Mouse (Mus musculus) forebrain, embryonic 13.5 days (tissue): ENCODE data around the gene Sf3b2. TPM values are rescaled to one million over a fixed set of nuclear protein-coding genes. Genes with fewer than 3 reads are reported as not detected.

Experiments used
- polyA plus RNA-seq: library from polyadenylated mRNA; unstranded; fragments of >200 nt; fragmentation: Nextera tagmentation; extraction: Ambion mirVana; gene quantifications from 2 replicates; pipeline ENCODE4 v1.2.1, GENCODE M21; 2015

Gene Sf3b2
- polyA plus RNA-seq, 1 experiment from 2014 or later, result 428 TPM

Other genes starting within 250 kb of the Sf3b2 start
- 0.62 and 0.78 TPM in 2 replicates for gene Rin1, start 245.0 kb downstream of the Sf3b2 start, polyA plus RNA-seq
- gene Cd248, start 227.4 kb downstream of the Sf3b2 start, polyA plus RNA-seq, result 7.0 and 7.3 TPM in 2 replicates
- 2.3 and 2.8 TPM in 2 replicates for gene Tmem151a, start 209.9 kb downstream of the Sf3b2 start, polyA plus RNA-seq
- gene Yif1a, start 206.9 kb downstream of the Sf3b2 start, polyA plus RNA-seq, result 62.4 and 71.4 TPM in 2 replicates
- 208 and 212 TPM in 2 replicates for gene Cnih2, start 196.9 kb downstream of the Sf3b2 start, polyA plus RNA-seq
- gene Rab1b, start 188.4 kb downstream of the Sf3b2 start, polyA plus RNA-seq, result 235 and 252 TPM in 2 replicates
- gene Klc2, start 176.9 kb downstream of the Sf3b2 start, polyA plus RNA-seq, result 41.1 and 43.6 TPM in 2 replicates
- gene Pacs1, start 22.3 kb downstream of the Sf3b2 start, polyA plus RNA-seq, result 20.2 and 21.4 TPM in 2 replicates
- 21.3 and 22.6 TPM in 2 replicates for gene Gal3st3, start 2.9 kb upstream of the Sf3b2 start, polyA plus RNA-seq
- not detected in 2 replicates for gene Catsper1, start 40.3 kb upstream of the Sf3b2 start, polyA plus RNA-seq
- 1.5 and 1.9 TPM in 2 replicates for gene Cst6, start 54.1 kb upstream of the Sf3b2 start, polyA plus RNA-seq
- gene Eif1ad, start 71.3 kb upstream of the Sf3b2 start, polyA plus RNA-seq, result 64.3 and 69.5 TPM in 2 replicates
- 479 and 496 TPM in 2 replicates for gene Banf1, start 71.7 kb upstream of the Sf3b2 start, polyA plus RNA-seq
- 85.3 and 88.4 TPM in 2 replicates for gene Sart1, start 93.2 kb upstream of the Sf3b2 start, polyA plus RNA-seq
- gene Tsga10ip, start 107.1 kb upstream of the Sf3b2 start, polyA plus RNA-seq, result 0.39 TPM in 1 of 2 replicates, not detected in the other
- gene Drap1, start 129.5 kb upstream of the Sf3b2 start, polyA plus RNA-seq, result 291 and 298 TPM in 2 replicates
- gene AI837181, start 129.7 kb upstream of the Sf3b2 start, polyA plus RNA-seq, result 40.6 and 44.4 TPM in 2 replicates
- not detected in 2 replicates for gene Fosl1, start 152.1 kb upstream of the Sf3b2 start, polyA plus RNA-seq
- 6.5 and 7.1 TPM in 2 replicates for gene Ccdc85b, start 162.4 kb upstream of the Sf3b2 start, polyA plus RNA-seq
- gene Fibp, start 165.2 kb upstream of the Sf3b2 start, polyA plus RNA-seq, result 153 and 155 TPM in 2 replicates
- gene Ctsw, start 173.1 kb upstream of the Sf3b2 start, polyA plus RNA-seq, result 4.4 and 5.4 TPM in 2 replicates
- gene Efemp2, start 178.5 kb upstream of the Sf3b2 start, polyA plus RNA-seq, result 30.7 and 31.1 TPM in 2 replicates
- 44.4 and 47.0 TPM in 2 replicates for gene Mus81, start 192.9 kb upstream of the Sf3b2 start, polyA plus RNA-seq
- gene Cfl1, start 195.0 kb upstream of the Sf3b2 start, polyA plus RNA-seq, result 3,452 and 3,520 TPM in 2 replicates
- gene 1700020D05Rik, start 208.3 kb upstream of the Sf3b2 start, polyA plus RNA-seq, result 0.23 and 0.27 TPM in 2 replicates
- 41.4 and 44.4 TPM in 2 replicates for gene Snx32, start 215.1 kb upstream of the Sf3b2 start, polyA plus RNA-seq